In the genomic region with DNA sequence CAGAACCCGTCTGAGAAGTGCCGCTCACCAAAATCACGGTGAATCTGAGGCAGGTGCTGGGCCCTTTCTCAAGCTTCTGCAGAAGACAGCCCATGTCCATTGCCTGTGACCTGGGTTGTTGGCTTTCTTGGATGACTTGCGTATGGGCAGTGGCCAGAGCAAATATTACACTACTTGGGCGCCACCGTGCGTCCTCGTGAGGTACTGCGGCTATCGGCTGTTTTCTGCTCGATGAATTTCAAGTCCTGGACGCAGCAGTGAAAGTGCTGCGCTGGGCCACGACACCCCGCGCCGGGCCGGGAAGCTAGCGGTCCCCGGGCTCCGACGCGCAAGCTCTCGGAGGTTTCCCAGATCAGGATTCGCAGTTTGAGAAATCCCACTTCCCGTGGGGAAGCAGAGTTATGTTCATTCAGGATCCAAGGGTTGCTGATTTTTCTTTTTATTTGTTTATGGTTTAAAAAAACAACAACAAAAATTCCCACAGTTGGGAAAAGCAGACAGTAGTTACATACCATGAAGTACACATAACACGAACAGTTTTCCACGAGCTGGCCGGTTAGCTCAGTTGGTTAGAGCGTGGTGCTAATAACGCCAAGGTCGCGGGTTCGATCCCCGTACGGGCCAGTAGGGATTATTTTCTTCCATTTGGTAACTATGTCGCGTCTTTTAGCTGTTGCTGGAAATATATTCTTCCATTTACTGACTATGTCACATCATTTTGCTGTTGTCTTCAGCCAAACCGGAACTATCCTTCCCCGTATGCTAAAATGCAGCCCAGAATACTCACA, we compare ENCODE assay signal across 8 mouse cellular contexts. TPM values are rescaled to one million over a fixed set of nuclear protein-coding genes. Genes with fewer than 3 reads are reported as not detected.
DNase-seq lines count a peak whose midpoint lies in the region; ATAC-seq and TF ChIP-seq lines count a peak whose summit lies in the region.

No protein-coding gene starts in this region.

- TF ChIP-seq POLR2A in cerebellum, adult 2 months (IDR thresholded peaks at IDR 0.05; ENCODE audit: borderline replicate concordance, insufficient read depth, low read length) = no peak
- TF ChIP-seq POLR2A in olfactory bulb, adult 2 months (IDR thresholded peaks at IDR 0.05; ENCODE audit: insufficient read depth, low read depth, low read length) = no peak
- TF ChIP-seq POLR2A in thymus, adult 2 months (IDR thresholded peaks at IDR 0.05; ENCODE audit: control insufficient read depth, extremely low read depth, insufficient read depth, low read length, poor library complexity) = no peak

- H3K9ac ChIP-seq in forebrain, postnatal 0 days = peak overlapping the region; percentile 63
- H3K9ac ChIP-seq in lung, embryonic 15.5 days = peak overlapping the region; percentile 56

- peak; percentile 35 for DNase-seq in G1E (ENCODE audit: low spot score)
- DNase-seq in cerebellum, adult 2 months = peak; percentile 92 to 97
- DNase-seq in forebrain, postnatal 0 days = peak; percentile 91
- peak; percentile 98 for DNase-seq in heart, postnatal 4 days
- DNase-seq in layer of hippocampus, adult 9-10 months (ENCODE audit: low spot score) = peak; percentile 97
- peak; percentile 89 for DNase-seq in thymus, adult 2 months

- no peaks in the 10 kb centered on the region for H3K36me3 ChIP-seq in G1E (replicated peaks)
- H3K36me3 ChIP-seq in forebrain, postnatal 0 days (ENCODE audit: insufficient read depth) = no peaks in the 10 kb centered on the region
- H3K36me3 ChIP-seq in lung, embryonic 15.5 days = no peaks in the 10 kb centered on the region
- no peaks in the 10 kb centered on the region for H3K36me3 ChIP-seq in thymus, adult 2 months (ENCODE audit: control insufficient read depth, insufficient read depth, low read length)

- no peaks in the 10 kb centered on the region for H3K9me3 ChIP-seq in G1E (replicated peaks)
- no peaks in the 10 kb centered on the region for H3K9me3 ChIP-seq in forebrain, postnatal 0 days (ENCODE audit: low read length)
- no peaks in the 10 kb centered on the region for H3K9me3 ChIP-seq in lung, embryonic 15.5 days

- TF ChIP-seq CTCF in G1E (IDR thresholded peaks at IDR 0.05; ENCODE audit: low read depth, low read length) = peak; percentile 74
- peak; percentile 95 for TF ChIP-seq CTCF in cerebellum, adult 2 months (IDR thresholded peaks at IDR 0.05; ENCODE audit: borderline replicate concordance, insufficient read depth, low read depth, low read length)
- TF ChIP-seq CTCF in forebrain, postnatal 0 days (IDR thresholded peaks at IDR 0.05; ENCODE audit: low read depth) = peak; percentile 93
- peak; percentile 90 for TF ChIP-seq CTCF in olfactory bulb, adult 2 months (IDR thresholded peaks at IDR 0.05; ENCODE audit: insufficient read depth, low read depth, low read length)
- peak; percentile 96 for TF ChIP-seq CTCF in thymus, adult 2 months (IDR thresholded peaks at IDR 0.05; ENCODE audit: borderline replicate concordance, control insufficient read depth, extremely low read depth, insufficient read depth, low read length, poor library complexity)

- peak overlapping the region; percentile 62 for H3K4me2 ChIP-seq in forebrain, postnatal 0 days (ENCODE audit: low read depth)
- H3K4me2 ChIP-seq in lung, embryonic 15.5 days = peak overlapping the region; percentile 66

- H3K27me3 ChIP-seq in G1E (ENCODE audit: insufficient read depth, low read length) = 0 out of 2 replicates have a peak, but pooled peaks cover 3% of the 10 kb centered on the region
- no peaks in the 10 kb centered on the region for H3K27me3 ChIP-seq in cerebellum, adult 2 months (ENCODE audit: control insufficient read depth, insufficient read depth, low read length)
- no peaks in the 10 kb centered on the region for H3K27me3 ChIP-seq in forebrain, postnatal 0 days (ENCODE audit: insufficient read depth, low read length)
- no peaks in the 10 kb centered on the region for H3K27me3 ChIP-seq in lung, embryonic 15.5 days
- no peaks in the 10 kb centered on the region for H3K27me3 ChIP-seq in thymus, adult 2 months (ENCODE audit: control insufficient read depth, insufficient read depth, low read length)

- ATAC-seq in G1E (ENCODE audit: extremely low read depth, insufficient number of reproducible peaks, low FRiP score, poor library complexity, severe bottlenecking) = peak; percentile 69
- peak; percentile 69 for ATAC-seq in forebrain, postnatal 0 days
- peak; percentile 73 for ATAC-seq in lung, embryonic 15.5 days (ENCODE audit: borderline replicate concordance, extremely low read depth, low FRiP score, low TSS enrichment)

- peak overlapping the region; percentile 71 for H3K4me3 ChIP-seq in G1E (ENCODE audit: low read depth, low read length)
- H3K4me3 ChIP-seq in cerebellum, adult 2 months (replicated peaks; ENCODE audit: insufficient read depth, low read depth, low read length) = peak overlapping the region; percentile 68
- H3K4me3 ChIP-seq in forebrain, postnatal 0 days (ENCODE audit: low read depth, low read length) = peak overlapping the region; percentile 65
- peak overlapping the region; percentile 59 for H3K4me3 ChIP-seq in lung, embryonic 15.5 days
- peak overlapping the region; percentile 57 for H3K4me3 ChIP-seq in olfactory bulb, adult 2 months (ENCODE audit: insufficient read depth, low read depth, low read length)
- peak overlapping the region; percentile 58 for H3K4me3 ChIP-seq in thymus, adult 2 months (ENCODE audit: control insufficient read depth, insufficient read depth, low read length)

- 2% methylated on average over 40 of the region's 40 CpGs for WGBS in cerebellum, adult 2 months
- WGBS in forebrain, postnatal 0 days = under 1% methylated on average over 40 of the region's 40 CpGs
- WGBS in lung, embryonic 15.5 days = under 1% methylated on average over 40 of the region's 40 CpGs
- WGBS in olfactory bulb, adult 2 months = 1% methylated on average over 40 of the region's 40 CpGs
- WGBS in thymus, adult 2 months = 2% methylated on average over 40 of the region's 40 CpGs

- H3K27ac ChIP-seq in cerebellum, adult 2 months (ENCODE audit: insufficient read depth, low read length) = no peak overlapping the region
- H3K27ac ChIP-seq in forebrain, postnatal 0 days (ENCODE audit: low read depth, low read length) = 0 out of 2 replicates have a peak overlapping the region, but pooled peaks have one; percentile 54
- H3K27ac ChIP-seq in lung, embryonic 15.5 days = peak overlapping the region; percentile 91
- 0 out of 2 replicates have a peak overlapping the region, but pooled peaks have one; percentile 17 for H3K27ac ChIP-seq in olfactory bulb, adult 2 months (ENCODE audit: insufficient read depth, low read depth, low read length)
- peak overlapping the region; percentile 17; the same call in 1 of the 2 replicates for H3K27ac ChIP-seq in thymus, adult 2 months (ENCODE audit: control insufficient read depth, insufficient read depth, low read length)

- H3K4me1 ChIP-seq in G1E (ENCODE audit: insufficient read depth, low read depth, low read length) = peaks cover 39% of the 10 kb centered on the region
- no peaks in the 10 kb centered on the region for H3K4me1 ChIP-seq in cerebellum, adult 2 months (ENCODE audit: control insufficient read depth, insufficient read depth, low read length)
- H3K4me1 ChIP-seq in forebrain, postnatal 0 days (ENCODE audit: insufficient read depth) = no peaks in the 10 kb centered on the region
- peaks cover 18% of the 10 kb centered on the region; the same call in 1 of the 2 replicates for H3K4me1 ChIP-seq in lung, embryonic 15.5 days
- H3K4me1 ChIP-seq in olfactory bulb, adult 2 months (ENCODE audit: control insufficient read depth, insufficient read depth, low read length) = peaks cover 4% of the 10 kb centered on the region; the same call in 1 of the 2 replicates
- peaks cover 5% of the 10 kb centered on the region for H3K4me1 ChIP-seq in thymus, adult 2 months (replicated peaks; ENCODE audit: control insufficient read depth, insufficient read depth, low read length)

RNA-seq across cellular contexts. Expression of a gene that starts 6.5 kb away (rescaled TPM):
- total RNA-seq in G1E (2014; fragmentation: Nextera tagmentation) (177 and 303 TPM in 2 replicates), G1E (2017) (2,043 and 4,016 TPM in 2 replicates)
- polyA plus RNA-seq in G1E (2012) = 5,681 and 9,617 TPM in 2 replicates
- not detected in 2 replicates for polyA plus RNA-seq in cerebellum, adult 2 months (2012; rRNA removed)
- 9.2 and 47.2 TPM in 2 replicates for total RNA-seq in forebrain, postnatal 0 days (2014; rRNA removed)
- polyA plus RNA-seq in forebrain, postnatal 0 days (2015; fragmentation: Nextera tagmentation; extraction: Ambion mirVana) = 1.6 and 1.9 TPM in 2 replicates
- total RNA-seq in heart, postnatal 4 days (2021) = 100 to 1,000 TPM; 504 to 579 TPM
- 8.1 and 8.2 TPM in 2 replicates for polyA plus RNA-seq in lung, embryonic 15.5 days (2015; fragmentation: Nextera tagmentation; extraction: Ambion mirVana)
- polyA plus RNA-seq in olfactory bulb, adult 2 months (2012; ENCODE audit: insufficient read depth, insufficient read length, low replicate concordance, missing spikeins) = not detected in 2 replicates
- polyA plus RNA-seq in thymus, adult 2 months (2012; rRNA removed) = 248 and 460 TPM in 2 replicates

RNA-seq across cellular contexts. Expression of a gene that starts 6.8 kb away (rescaled TPM):
- total RNA-seq in G1E (2014; fragmentation: Nextera tagmentation) (229 and 286 TPM in 2 replicates), G1E (2017) (1,693 and 2,296 TPM in 2 replicates)
- polyA plus RNA-seq in G1E (2012) = 11.8 and 30.4 TPM in 2 replicates
- 0.34 TPM in 1 of 2 replicates, not detected in the other for polyA plus RNA-seq in cerebellum, adult 2 months (2012; rRNA removed)
- 233 and 262 TPM in 2 replicates for total RNA-seq in forebrain, postnatal 0 days (2014; rRNA removed)
- polyA plus RNA-seq in forebrain, postnatal 0 days (2015; fragmentation: Nextera tagmentation; extraction: Ambion mirVana) = 0.40 TPM in 1 of 2 replicates, not detected in the other
- 100 to 1,000 TPM; 416 to 424 TPM for total RNA-seq in heart, postnatal 4 days (2021)
- 7.0 and 7.4 TPM in 2 replicates for polyA plus RNA-seq in lung, embryonic 15.5 days (2015; fragmentation: Nextera tagmentation; extraction: Ambion mirVana)
- not detected in 2 replicates for polyA plus RNA-seq in olfactory bulb, adult 2 months (2012; ENCODE audit: insufficient read depth, insufficient read length, low replicate concordance, missing spikeins)
- polyA plus RNA-seq in thymus, adult 2 months (2012; rRNA removed) = 322 and 402 TPM in 2 replicates

RNA-seq across cellular contexts. Expression of a gene that starts 12.3 kb away (rescaled TPM):
- total RNA-seq in G1E (2014; fragmentation: Nextera tagmentation) = 26.2 and 52.2 TPM in 2 replicates
- 284 and 309 TPM in 2 replicates for total RNA-seq in G1E (2017)
- 12.6 and 17.3 TPM in 2 replicates for polyA plus RNA-seq in G1E (2012)
- polyA plus RNA-seq in cerebellum, adult 2 months (2012; rRNA removed) = 8.8 and 9.8 TPM in 2 replicates
- 26.4 and 44.9 TPM in 2 replicates for total RNA-seq in forebrain, postnatal 0 days (2014; rRNA removed)
- 4.2 and 5.8 TPM in 2 replicates for polyA plus RNA-seq in forebrain, postnatal 0 days (2015; fragmentation: Nextera tagmentation; extraction: Ambion mirVana)
- total RNA-seq in heart, postnatal 4 days (2021) = 100 to 1,000 TPM; 139 to 147 TPM
- 27.2 and 29.1 TPM in 2 replicates for polyA plus RNA-seq in lung, embryonic 15.5 days (2015; fragmentation: Nextera tagmentation; extraction: Ambion mirVana)
- polyA plus RNA-seq in olfactory bulb, adult 2 months (2012; ENCODE audit: insufficient read depth, insufficient read length, low replicate concordance, missing spikeins) = not detected in 2 replicates
- polyA plus RNA-seq in thymus, adult 2 months (2012; rRNA removed) = 33.1 and 38.5 TPM in 2 replicates

RNA-seq across cellular contexts. Expression of a gene that starts 13.9 kb away (rescaled TPM):
- total RNA-seq in G1E (2014; fragmentation: Nextera tagmentation) (141 and 253 TPM in 2 replicates), G1E (2017) (901 and 1,517 TPM in 2 replicates)
- 27.9 and 53.3 TPM in 2 replicates for polyA plus RNA-seq in G1E (2012)
- polyA plus RNA-seq in cerebellum, adult 2 months (2012; rRNA removed) = 0.60 and 1.1 TPM in 2 replicates
- total RNA-seq in forebrain, postnatal 0 days (2014; rRNA removed) = 193 and 206 TPM in 2 replicates
- polyA plus RNA-seq in forebrain, postnatal 0 days (2015; fragmentation: Nextera tagmentation; extraction: Ambion mirVana) = 4.8 and 8.3 TPM in 2 replicates
- 100 to 1,000 TPM; 359 to 370 TPM for total RNA-seq in heart, postnatal 4 days (2021)
- polyA plus RNA-seq in lung, embryonic 15.5 days (2015; fragmentation: Nextera tagmentation; extraction: Ambion mirVana) = 52.7 and 55.6 TPM in 2 replicates
- polyA plus RNA-seq in olfactory bulb, adult 2 months (2012; ENCODE audit: insufficient read depth, insufficient read length, low replicate concordance, missing spikeins) = not detected in 2 replicates
- 149 and 177 TPM in 2 replicates for polyA plus RNA-seq in thymus, adult 2 months (2012; rRNA removed)

RNA-seq across cellular contexts. Expression of a gene that starts 14.1 kb away (rescaled TPM):
- total RNA-seq in G1E (2014; fragmentation: Nextera tagmentation) (9.0 and 49.5 TPM in 2 replicates), G1E (2017) (205 and 369 TPM in 2 replicates)
- polyA plus RNA-seq in G1E (2012) = 10.5 and 40.6 TPM in 2 replicates
- 0.97 and 1.5 TPM in 2 replicates for polyA plus RNA-seq in cerebellum, adult 2 months (2012; rRNA removed)
- 246 and 305 TPM in 2 replicates for total RNA-seq in forebrain, postnatal 0 days (2014; rRNA removed)
- polyA plus RNA-seq in forebrain, postnatal 0 days (2015; fragmentation: Nextera tagmentation; extraction: Ambion mirVana) = 1.6 and 3.7 TPM in 2 replicates
- total RNA-seq in heart, postnatal 4 days (2021) = 100 to 1,000 TPM; 284 to 295 TPM
- 15.7 and 16.0 TPM in 2 replicates for polyA plus RNA-seq in lung, embryonic 15.5 days (2015; fragmentation: Nextera tagmentation; extraction: Ambion mirVana)
- not detected in 2 replicates for polyA plus RNA-seq in olfactory bulb, adult 2 months (2012; ENCODE audit: insufficient read depth, insufficient read length, low replicate concordance, missing spikeins)
- polyA plus RNA-seq in thymus, adult 2 months (2012; rRNA removed) = 177 and 218 TPM in 2 replicates

Comparison
In these comparisons a context has a peak if more than half of its experiments do, and no peak if none do; other contexts are left out.
1. DNase-seq: peak in every context shown above with its lines; median percentile 98 in heart, postnatal 4 days; 97 in layer of hippocampus, adult 9-10 months; 94 in cerebellum, adult 2 months; 91 in forebrain, postnatal 0 days; 89 in thymus, adult 2 months; 35 in G1E.
2. RNA of a gene that starts 6.5 kb away (polyA plus RNA-seq): 5,681 to 9,617 TPM in G1E and 248 to 460 TPM in thymus, adult 2 months; 8.1 to 8.2 TPM in lung, embryonic 15.5 days, 1.6 to 1.9 TPM in forebrain, postnatal 0 days, not detected in cerebellum, adult 2 months and not detected in olfactory bulb, adult 2 months; every median in the first group is over 10 times any median in the second.
3. RNA of a gene that starts 6.8 kb away (polyA plus RNA-seq): 322 to 402 TPM in thymus, adult 2 months; 11.8 to 30.4 TPM in G1E, 7.0 to 7.4 TPM in lung, embryonic 15.5 days, 0.40 TPM in forebrain, postnatal 0 days, 0.34 TPM in cerebellum, adult 2 months and not detected in olfactory bulb, adult 2 months; every median in the first group is over 10 times any median in the second.
4. Peak in every context shown above with its lines, with median percentiles within 50 percentile points of each other: ATAC-seq, H3K4me3 ChIP-seq and CTCF ChIP-seq.